Mouse (Mus musculus) spleen, postnatal 36 days (tissue): ENCODE measurements at regions not wholly inside any gene's neighbourhood (a gene's known extent, or its start where the extent isn't known, plus 50 kb on each side); places are given as distances from the start of the nearest gene placed in this dataset.

Experiments used
- DNase-seq, 2 experiments: peaks; one replicate each; pipeline ENCODE4 v3.0.0; 2022; ENCODE audit warnings: low spot score in 2 of 2, mixed read lengths in 1 of 2

DNA sequence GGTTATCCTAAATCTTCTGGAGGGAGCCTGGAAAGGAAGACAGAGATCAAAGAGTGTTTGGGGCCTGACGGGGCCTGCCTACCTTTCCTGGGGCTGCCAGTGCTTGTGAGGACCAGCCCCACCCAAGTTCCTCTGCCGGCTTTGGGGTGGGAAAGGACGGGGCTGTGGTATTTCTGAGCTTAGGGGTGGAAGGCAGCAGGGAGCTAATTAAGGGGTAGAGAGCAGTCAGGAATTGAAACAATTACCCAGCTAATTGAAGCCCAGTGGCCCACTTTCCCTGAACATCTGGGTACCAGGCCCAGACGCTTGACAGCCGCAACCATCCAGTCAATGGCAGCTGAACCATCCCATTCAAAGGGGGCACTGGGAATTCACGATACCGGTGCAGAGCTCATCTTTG, 101.2 kb upstream of the Mycn start:
- no peak for DNase-seq

DNA sequence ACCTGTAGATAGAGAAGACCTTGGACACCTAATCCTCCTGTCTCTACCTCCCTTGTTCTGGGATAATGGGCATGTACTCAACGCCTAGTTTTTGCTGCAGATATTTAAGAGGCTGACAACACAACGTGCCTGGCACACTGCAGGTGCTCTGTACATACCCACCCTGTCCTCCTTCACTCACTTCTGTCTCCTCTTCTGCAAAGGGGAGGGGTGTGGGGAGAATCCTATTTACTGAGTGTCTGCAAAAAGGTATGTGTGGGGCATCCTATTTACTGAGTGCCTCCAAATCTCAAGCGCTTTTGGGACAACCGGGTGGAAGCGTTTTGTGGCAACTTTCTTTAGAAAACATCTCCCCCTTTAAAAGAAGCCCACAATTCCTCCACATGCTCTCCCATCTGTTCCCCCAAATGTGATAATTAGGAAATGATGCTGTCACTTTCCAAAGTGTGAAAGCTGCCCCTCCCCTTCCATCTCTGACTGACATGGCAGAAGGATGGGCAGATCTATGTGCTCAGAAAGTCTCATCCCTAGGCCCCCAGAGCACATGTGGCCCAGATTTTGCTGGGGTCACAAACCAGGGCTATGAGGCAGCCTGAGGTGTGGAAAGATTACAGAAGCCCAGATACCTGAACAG, 93.5 kb upstream of the Mycn start:
- no peak for DNase-seq

DNA sequence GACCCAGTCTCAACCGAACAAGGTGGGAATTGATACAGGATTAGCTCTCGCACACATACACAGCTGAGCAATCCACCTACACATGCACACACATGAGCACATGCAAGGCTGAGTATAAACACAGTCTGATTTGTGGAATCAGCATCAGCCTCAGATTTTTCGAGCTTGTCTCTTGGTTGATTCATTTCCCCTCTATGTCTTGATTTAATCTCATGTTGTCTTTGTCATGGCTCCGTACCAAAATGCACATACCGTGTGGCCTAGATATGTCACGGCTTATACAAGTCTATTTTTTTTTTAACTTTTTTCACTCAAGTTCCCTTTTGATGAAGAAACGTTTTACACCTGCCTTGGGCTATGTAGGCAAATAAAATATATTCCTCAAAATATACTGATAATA, 88.6 kb upstream of the Mycn start:
- DNase-seq, result no peak

DNA sequence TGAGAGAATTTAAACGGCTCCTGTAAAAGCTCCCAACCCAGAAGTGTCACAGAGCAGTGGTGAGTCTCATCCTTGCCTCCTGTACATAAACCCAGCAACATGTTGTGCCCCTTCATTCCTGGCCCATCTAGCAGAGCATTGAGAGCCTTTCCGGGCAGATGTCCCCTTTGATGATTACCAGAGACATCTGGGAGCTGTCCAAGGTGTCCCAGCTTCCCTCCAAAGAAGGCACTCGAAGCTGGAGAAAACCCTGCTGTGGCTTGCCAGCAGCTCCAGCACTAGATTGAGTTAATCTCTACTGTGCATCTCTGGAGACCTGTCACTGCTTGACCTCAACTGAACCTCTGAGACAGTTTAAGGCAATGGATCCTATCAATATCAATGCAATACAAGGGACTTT, 86.4 kb upstream of the Mycn start:
- no peak for DNase-seq

DNA sequence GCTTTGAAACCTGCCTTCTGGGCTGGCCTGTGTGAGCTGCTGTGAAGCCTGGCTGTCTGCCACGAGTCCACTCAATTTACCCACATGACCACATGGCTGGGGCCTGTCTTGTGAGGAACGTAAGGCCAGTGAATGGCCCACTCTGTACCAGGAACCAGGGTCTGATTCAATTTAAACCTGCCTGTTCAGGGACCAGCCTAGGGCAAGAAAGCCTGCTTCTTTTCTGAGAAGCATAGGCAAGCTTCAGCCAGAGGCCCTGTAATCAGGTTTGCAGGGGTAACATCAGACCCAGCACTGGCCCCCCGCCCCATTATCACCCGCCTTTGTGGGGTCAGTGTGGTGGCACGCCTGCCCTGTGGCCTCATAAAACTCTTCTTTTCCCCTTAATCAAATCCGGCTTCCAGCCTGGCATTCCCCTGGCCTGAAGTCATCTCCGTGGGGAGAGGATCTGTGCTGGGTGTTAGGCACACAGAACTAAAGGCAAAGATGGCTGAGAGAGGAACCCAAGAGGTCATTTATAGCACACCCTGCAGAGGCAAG, 84.4 kb upstream of the Mycn start:
- DNase-seq, result no peak

DNA sequence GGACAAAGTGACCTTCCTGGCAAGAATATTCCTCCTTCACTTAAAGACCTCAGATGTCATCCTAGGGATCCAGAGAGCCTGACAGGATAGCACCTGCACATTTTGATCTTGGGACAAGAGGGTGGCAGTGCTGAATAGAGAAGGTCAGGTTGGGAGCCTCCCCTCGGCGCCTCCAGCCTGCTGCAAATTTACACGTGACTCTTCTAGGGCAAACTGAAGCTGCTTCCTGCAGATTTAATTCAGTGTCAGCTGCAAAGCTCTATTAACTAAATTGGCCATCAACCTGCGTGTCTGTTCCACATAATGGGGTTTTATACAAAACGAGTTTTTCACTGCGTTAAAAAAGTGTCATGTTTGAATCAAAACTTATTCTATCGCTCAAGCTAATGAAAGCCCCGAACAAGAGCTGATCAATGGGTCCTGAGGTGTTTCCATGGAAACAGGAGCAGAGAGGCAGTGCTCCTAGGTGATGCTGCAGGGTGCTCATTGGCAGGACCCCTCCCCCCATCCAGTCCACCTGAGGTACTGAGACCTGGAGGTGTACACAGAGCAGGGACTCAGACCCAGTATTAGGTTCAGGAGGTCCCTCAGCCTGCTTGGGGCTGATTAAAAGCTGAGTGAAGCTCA, 82.6 kb upstream of the Mycn start:
- DNase-seq, result no peak

DNA sequence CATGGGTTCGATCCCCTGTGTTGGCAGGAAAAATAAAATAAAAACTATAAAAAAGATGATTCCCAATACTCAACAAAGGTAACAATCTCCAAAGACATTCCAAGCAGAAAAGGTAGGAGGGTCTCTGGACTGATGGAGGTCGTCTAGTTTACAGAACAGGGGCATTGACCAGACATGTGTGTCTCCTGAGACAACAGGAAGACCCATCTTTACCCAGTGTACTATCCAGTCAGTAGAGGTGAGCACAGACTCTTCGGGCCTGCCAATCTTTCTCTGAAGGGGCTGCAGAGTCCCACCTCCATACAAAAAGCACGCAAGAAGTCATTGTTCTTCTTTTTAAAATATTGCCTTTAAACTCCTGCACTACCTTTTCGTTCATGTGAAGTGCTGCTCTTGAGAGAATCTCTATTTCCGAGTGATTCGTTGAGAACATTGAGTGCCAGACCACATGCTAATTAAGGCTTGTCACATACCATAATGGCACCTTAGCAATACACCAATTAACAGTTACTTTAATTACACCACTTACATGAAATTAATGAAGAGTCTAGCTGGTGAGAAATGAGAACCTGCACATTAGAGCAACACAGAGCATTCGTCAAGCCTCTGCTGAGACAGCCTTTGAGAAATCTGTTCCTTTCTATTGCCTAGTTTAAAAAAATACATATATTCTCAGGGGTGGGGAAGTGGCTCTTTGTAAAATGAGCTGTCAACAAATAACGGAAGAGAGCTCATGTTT, 69.5 kb upstream of the Mycn start:
- no peak for DNase-seq

DNA sequence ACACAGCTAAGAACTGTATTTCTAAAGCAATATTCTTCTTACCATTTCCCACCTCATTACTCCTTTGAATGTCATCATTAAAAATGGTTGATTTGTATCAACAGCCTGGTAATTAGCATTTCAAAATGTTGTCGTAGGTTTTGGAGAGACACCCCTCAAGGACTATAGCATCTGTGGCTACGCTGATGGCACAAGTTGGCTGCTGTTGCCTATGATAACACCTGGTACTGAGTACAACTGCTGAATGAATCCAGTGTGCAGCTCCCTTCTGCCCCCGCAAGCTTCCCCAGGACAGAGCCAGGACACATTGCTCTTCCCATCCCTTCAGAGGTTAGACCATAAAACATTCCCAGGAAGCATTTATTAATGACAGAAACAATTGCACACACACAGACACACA, 68.7 kb upstream of the Mycn start:
- DNase-seq, result no peak

DNA sequence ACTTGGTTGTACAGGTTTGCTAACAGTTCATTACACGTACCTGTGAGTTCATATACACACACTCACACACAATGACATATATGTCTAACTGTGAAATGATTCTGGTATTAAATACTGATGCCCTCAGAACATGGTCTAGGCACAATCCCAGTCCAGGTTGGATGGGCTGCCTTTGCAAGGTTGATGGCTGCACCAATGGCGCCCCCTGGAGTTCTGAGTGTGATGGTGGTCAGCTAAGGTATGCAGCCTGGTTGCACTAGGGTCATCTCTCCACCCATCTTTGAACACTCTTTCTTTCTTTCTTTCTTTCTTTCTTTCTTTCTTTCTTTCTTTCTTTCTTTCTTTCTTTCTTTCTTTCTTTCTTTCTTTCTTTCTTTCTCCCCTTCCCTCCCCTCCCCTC, 67.8 kb upstream of the Mycn start:
- no peak for DNase-seq

DNA sequence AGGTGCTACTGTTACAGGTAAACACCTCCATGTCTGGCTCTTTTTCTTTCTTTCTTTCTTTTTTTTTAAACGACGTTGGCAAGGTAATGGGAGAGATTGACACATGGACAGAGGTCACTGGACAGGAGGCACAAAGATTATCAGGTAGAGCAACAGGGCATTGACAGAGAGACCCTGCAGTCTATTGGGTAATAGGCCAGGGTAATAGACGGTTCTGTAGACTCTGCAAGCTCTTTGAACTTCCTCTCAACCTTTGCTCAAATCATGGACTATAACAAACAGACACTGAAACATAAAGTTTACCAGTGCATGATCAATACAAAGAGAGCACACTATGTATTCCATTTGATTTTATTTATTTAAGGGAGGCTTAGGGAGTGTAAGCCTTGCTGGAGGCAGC, 61.0 kb upstream of the Mycn start:
- no peak for DNase-seq

DNA sequence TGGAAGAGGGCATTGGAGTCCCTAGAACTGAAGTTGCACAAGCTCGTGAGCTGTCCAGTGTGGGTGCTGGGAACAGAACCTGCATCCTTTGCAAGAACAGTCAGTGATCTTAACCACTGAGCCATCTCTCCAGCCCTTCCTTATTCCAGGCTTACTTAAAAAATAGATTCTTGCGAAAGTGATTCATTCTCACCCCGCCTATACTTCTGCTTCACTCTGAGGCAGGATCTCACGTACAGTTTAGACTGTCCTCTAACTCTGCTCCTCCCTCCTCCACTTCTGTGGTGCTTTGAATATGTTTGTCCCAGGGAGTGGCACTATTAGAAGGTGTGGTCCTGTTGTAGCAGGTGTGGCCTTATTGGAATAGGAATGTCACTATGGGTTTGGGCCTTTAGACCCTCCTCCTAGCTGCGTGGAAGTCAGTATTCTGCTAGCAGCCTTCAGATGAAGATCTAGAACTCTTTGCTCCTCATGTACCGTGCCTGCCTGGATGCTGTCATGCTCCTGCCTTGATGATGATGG, 60.4 kb upstream of the Mycn start:
- DNase-seq, result no peak

DNA sequence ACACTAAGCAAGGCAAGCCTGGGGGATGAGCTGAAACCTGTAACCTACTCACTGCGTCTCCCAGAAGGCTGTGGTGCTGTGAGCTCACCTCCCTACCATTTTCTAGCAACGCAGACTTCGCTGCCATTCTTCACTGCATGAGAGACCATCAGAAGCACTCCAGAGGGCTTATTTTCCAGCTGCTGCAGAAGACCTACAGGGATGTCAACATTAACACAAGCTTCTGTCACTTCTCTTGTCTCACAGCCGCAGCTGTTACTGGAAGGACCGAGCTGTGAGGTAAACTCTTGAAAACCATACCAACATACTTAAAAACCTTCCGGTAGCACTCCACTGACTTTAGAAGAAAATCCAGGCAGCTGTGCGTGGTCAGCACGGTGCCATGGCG, 54.3 kb upstream of the Mycn start:
- DNase-seq, result no peak

DNA sequence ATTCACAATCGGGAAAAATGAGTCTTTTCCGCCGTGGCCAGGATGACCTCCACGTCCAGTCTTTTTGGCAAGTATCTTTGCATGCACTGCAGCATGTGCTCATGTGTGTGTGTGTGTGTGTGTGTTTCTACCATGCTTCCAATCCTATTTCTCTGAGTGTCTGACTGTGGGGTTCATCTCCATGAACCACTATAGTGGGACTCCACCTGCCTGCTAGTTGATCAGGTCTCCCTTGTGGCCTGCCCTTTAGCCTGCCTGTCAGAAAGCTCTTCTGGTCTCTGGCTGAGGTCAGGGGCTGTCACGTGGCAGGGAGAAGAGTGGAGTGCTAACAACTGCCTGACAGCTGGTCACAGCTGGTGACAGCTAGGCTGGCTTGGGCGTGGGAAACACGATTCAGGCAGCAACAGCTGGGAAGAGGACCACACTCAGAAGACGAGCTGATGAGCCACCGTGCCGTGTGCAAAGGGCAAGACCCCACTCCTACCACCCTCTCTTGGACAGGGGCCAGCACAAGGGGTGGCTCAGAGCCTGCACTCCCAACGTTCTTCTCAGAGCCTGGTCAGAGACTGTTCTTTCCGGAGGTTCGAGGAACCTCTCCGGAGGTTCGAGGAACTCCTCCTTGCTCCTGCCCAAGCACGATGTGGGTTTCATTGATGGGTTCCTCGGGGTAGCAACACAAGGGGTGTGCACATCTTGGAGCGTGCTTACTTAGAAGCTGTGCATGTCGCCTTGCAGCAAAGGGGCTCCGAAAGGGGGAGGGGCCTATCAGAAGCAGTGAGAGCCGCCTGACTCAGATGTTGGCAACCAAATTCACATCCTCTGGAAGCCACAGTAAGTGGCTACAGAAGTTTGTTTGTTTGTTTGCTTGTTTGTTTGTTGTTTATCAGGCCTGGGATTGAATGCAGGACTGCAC, 53.6 kb upstream of the Mycn start:
- DNase-seq, result no peak

DNA sequence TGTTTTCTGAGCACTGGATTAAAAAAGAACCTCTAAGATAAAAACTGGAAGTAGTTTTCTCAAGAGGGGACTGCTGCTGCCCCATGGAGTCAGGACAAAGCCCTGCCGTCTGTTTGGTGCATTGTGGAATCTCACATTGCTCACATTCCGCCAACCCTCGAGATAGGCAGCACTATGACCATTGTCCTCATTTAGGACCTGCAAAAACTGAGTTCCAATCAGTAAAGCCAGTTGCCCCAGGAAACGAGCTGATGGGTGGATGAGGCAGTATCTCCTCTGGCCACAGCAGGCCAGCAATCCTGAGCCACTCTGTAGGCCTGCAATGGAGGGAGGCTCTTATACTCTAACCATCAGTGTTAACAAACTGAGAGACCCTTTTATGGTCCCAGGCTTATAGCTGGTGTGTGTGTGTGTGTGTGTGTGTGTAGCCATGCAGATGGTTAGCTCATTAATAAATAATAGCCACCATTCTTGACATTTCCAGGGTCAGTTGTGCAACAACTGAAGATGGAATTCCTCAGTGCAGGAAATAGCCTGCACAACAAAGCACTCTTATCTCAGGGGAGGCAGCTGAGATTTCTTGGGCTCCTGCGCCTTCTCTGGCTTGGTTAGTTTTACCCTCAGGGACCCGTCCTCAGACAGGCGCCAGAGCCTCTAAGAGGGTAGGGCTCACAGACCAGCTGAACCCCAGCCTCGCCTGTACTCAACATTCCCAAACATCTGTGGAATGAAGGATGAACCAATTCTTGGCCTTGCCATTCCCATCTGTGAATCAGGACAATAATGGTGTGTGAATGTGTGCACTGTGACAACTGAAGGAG, 52.4 kb upstream of the Mycn start:
- no peak for DNase-seq
